Mouse (Mus musculus): ENCODE results near the gene Zfp991.
"Not testable (repeated sequence)": the region's sequence is repeated elsewhere in the genome, so short reads cannot be mapped to it uniquely, and the experiment has no call there.

The Zfp991 gene

DNA sequence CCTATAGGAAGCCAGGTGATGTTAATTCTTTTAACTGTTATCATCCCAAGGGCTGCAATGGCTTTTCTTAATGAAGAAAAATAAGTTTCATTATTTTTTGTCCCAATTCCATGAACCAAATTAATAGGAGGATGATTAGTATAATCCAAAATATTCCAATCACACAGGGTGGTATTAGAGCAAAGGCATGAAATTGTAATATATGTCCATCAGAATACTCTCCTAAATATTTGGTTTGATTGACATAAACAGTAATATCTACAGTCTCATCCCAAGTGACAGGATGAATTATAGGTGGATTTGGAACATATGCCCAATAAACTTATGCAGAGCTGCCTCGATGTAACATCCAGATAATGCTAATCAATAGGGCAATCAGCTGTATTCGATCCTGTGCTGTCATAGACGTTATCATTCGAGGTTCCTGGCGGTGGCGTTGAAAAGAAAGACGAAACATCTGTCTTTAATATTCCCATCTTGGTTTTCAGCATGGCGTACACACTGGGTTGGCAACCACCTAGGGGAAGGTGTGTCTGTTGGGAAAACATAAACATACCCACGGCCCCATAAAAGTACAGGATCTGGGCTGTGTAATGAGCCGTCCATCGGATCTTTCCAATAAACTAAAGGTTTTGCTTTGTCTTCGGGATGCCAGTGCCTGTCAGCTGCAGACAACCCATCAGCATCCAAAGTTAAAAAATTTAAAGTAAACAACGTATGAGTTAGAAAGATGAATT, 50.3 kb downstream of the Zfp991 start:
- not testable (repeated sequence) for DNase-seq (ENCODE audit: extremely low spot score)

DNA sequence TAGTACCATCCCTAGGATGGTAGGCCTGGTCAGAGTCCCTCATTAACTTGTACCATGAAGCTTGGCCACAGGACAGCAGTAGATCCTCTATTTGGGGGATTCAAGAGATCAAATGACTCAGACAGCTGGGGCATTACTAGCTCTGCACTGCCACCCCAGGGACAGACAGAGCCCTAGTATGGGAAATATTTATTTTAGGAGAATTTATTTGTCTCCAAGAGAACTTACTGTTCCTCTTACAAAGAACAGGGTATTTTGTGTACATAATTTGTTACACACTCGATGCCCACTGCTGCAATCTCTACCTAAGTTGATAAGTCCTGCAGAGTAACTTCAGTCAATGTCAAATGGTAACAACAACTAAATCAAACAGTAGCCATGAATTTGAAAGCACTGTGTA, 55.0 kb downstream of the Zfp991 start:
- DNase-seq (ENCODE audit: extremely low spot score) = not testable (repeated sequence)

DNA sequence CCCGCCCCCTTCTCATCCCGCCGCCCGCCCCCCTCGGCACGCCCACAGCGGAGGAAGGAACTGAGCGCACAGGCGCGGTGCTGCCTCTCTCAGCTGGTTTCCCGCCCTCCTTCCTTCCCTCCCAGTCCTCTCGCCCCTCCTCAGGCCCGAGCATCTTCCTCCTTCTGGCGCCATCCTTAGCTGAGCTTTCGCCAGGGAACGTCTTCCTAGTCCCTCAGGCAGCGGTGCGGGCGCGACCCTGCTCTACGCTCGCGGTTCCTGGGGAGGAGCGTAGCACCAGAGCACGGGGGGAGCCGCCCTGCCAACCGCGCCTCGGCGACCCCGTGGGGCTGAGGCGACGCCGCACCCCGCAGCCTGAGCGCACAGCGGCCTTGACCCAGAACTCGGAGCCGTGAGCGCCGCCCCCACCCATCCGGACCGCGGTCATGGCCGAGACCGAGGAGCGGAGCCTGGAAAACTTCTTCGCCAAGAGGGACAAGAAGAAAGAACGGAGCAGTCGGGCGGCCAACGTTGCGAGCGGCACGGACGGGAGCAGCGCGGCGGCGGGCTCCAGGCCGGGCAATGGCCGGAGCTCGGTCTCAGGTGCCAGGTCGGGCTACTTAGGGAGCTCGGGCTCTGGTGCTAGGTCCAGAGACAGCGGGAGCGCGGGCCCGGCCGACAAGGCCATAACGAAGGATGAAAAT, 55.6 kb downstream of the Zfp991 start:
- not testable (repeated sequence) for DNase-seq (ENCODE audit: extremely low spot score)

DNA sequence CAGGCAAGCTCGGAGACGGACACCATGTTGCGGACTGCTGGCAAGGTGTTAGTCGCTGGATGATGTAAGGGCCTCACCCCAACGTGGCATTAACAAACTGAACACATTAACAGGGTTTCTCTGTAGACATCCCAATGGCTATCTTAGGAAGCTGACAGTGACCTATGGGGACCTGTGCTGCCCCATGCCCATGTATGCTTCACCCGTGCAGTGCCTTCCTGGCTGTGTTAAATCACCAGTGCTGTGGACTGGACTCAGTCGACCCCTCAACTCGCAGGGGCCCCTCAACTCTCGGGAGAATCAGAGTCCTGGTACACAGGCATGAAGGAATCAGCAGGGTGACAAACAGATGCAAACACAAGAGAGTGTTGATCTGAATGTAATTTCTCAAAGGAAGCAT, 63.3 kb downstream of the Zfp991 start:
- not testable (repeated sequence) for DNase-seq (ENCODE audit: extremely low spot score)

DNA sequence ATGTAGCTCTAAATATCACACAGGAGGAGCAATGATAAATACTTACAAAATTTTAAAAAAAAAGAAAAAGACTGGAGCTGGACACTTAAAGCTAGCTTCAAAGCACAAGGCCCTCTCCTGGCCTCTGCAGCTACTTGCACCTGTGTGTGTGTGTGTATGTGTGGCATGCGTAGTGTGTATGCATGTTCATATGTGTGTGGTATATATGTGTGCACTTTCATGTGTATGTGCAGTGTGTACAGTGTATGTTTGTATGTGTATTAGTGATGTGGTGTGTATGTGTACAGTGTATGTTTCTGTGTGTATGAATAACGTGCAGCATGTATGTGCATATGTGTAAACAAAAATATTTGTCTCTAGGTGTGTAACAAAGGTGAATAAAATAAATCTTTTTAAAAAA, 65.4 kb downstream of the Zfp991 start:
- not testable (repeated sequence) for DNase-seq (ENCODE audit: extremely low spot score)

DNA sequence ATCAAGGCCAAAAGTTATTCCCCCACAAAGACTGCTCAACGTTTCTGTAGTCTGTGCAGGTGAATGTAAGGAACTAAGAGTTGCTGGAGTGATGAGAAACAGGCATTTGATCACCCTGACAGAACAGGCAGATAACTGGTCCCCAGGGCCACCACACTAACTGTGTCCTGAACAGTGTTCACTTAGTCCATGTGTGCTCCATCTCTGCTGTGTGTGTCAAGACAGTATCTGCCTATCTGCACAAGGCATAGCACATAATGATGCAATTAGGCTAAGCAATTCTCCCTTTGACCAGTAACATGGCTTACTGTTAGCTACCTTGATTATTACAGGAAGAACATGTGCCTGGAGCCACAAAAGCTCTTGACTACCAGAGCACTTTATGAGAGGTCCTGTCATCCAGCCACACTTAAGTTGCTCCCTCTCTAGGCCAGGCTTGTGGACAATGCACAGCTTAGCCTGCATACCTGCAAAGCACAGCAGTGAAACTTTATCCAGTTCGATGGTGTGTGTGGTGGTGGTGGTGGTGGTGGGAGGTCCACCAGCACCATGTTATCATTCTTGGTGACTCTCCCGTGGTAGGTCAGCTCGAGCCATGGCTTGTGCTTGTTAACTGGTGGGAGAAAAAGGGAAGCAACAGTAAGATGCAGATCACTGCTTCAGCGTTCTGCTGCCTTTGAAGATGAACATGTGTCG, 67.4 kb downstream of the Zfp991 start:
- not testable (repeated sequence) for DNase-seq (ENCODE audit: extremely low spot score)

DNA sequence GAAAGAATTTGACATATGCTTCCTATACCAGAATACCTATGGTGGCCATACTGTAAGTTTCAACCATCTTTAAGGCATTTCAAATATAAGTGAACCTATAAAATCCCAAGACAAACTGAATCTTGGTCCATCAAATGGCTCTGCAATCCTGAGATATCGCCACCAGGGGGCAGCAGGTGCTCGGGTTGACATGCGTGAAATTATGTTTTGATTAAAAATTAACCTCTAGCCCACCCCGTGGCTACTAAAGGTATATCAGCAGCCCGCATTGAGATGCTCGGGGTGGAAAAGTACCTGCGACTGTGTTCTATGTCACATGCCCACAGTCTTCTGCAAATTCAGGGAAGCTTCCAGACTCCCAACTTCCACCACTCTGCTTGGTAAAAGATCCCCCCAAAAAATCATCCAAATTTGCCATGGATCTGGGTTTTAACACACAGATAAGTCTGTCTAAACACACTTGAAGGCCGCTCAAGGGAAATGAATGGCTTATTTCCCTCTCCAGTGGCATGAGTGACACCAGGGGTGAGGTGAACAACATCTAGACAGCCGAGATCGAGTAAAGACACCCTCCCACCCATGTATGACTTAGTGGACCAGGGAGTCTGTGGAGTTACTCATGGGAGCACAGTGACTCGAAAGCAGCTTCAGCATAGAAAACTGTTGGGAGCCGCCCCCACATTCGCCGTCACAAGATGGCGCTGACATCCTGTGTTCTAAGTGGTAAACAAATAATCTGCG, 70.3 kb downstream of the Zfp991 start:
- not testable (repeated sequence) for DNase-seq (ENCODE audit: extremely low spot score)

DNA sequence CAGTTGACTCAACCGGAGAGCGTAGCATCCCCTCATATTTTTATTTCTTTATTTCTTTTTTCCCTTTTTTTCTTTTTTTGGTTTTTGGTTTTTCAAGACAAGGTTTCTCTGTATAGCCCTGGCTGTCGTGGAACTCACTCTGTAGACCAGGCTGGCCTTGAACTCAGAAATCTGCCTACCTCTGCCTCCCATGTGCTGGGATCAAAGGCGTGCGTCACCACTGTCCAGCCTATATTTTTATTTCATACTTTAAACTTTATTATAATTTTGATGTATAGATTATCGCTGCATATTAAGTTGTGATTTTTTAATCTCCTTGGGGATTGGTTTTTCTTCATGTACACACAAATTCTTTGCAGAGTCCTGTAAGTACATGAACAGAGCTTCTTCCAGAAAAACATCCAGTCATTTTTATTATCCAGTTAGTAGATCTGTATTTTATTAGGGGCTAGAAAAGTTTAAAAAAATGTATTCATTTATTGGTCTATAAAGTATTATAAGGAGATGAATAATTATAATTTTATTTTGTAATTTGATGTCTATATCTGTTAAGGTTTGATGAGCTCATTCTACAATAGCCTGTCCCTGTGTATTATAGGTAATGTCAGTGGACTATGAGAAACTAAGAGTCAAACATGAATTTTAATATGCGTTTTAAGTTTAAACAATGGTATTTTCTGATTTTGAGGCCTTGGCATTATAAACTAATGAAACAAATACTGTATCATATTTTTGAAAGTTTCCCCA, 80.5 kb downstream of the Zfp991 start:
- not testable (repeated sequence) for DNase-seq (ENCODE audit: extremely low spot score)

DNA sequence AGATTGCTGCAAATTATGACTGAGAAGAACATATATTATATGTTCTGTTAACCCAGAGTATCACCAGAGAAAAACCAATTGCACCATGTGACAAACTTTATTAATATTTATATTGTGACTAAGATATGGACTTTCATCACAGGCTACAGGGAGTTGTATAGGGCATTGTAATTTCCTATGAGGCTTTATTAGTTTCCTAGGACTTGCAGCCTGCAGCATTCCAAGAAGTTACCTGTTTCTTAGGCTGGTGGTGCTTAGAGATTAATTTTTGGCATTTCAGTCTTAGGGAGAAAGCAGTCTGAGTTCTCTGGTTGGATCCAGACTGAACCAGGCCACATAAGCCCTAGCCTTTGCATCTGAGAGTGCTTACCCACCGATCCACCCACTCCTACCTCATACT, 82.4 kb downstream of the Zfp991 start:
- not testable (repeated sequence) for DNase-seq (ENCODE audit: extremely low spot score)

DNA sequence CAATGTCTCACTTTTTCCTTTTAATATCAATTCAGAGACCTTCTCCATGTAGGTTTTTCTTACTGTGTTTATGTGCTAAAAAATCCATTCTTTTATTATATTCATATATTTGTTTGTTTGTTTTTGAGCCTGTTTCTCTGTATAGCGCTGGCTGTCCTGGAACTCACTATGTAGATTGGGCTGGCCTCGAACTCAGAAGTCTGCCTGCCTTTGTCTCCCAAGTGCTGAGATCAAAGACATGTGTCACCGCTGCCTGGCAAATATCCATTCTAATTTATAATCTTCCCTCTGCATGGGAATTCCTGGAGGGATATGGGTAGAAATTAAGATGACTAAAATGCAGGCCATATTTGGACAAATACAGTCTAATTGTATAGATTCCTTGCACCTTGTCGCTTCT, 85.8 kb downstream of the Zfp991 start:
- not testable (repeated sequence) for DNase-seq (ENCODE audit: extremely low spot score)

DNA sequence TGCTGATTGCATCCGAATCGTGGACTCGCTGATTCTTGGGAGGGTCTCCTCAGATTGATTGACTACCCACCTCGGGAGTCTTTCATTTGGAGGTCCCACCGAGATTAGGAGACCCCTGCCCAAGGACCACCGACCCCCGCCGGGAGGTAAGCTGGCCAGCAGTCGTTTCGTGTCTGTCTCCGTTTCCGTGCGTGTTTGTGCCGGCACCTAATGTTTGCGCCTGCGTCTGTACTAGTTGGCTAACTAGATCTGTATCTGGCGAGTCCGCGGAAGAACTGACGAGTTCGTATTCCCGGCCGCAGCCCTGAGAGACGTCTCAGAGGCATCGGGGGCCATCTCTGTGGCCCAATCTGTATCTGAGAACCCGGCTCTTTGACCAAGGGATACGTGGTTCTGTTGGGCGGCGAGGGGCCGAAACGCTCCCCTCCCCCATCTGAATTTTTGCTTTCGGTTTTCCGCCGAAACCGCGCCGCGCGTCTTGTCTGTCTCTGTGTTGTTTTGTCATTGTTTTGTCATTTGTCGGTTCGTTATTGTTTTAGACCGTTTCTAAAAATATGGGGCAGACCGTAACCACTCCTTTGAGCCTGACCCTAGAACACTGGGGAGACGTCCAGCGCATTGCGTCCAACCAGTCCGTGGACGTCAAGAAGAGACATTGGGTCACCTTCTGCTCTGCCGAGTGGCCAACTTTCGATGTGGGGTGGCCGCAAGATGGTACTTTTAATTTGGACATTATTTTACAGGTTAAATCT, 87.7 kb downstream of the Zfp991 start:
- not testable (repeated sequence) for DNase-seq (ENCODE audit: extremely low spot score)

DNA sequence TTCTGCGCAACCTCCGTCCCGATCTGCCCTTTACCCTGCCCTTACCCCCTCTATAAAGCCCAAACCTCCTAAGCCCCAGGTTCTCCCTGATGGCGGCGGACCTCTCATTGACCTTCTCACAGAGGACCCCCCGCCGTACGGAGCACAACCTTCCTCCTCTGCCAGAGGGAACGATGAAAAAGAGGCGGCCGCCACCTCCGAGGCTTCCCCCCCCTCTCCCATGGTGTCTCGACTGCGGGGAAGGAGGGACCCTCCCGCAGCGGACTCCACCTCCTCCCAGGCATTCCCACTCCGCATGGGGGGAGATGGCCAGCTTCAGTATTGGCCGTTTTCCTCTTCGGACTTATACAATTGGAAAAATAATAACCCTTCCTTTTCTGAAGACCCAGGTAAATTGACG, 88.4 kb downstream of the Zfp991 start:
- not testable (repeated sequence) for DNase-seq (ENCODE audit: extremely low spot score)

DNA sequence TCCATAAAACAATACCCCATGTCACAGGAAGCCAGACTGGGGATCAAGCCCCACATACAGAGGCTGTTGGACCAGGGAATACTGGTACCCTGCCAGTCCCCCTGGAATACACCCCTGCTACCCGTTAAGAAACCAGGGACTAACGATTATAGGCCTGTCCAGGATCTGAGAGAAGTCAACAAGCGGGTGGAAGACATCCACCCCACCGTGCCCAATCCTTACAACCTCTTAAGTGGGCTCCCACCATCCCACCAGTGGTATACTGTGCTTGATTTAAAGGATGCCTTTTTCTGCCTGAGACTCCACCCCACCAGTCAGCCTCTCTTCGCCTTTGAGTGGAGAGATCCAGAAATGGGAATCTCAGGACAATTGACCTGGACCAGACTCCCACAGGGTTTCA, 90.2 kb downstream of the Zfp991 start:
- DNase-seq (ENCODE audit: extremely low spot score) = not testable (repeated sequence)

DNA sequence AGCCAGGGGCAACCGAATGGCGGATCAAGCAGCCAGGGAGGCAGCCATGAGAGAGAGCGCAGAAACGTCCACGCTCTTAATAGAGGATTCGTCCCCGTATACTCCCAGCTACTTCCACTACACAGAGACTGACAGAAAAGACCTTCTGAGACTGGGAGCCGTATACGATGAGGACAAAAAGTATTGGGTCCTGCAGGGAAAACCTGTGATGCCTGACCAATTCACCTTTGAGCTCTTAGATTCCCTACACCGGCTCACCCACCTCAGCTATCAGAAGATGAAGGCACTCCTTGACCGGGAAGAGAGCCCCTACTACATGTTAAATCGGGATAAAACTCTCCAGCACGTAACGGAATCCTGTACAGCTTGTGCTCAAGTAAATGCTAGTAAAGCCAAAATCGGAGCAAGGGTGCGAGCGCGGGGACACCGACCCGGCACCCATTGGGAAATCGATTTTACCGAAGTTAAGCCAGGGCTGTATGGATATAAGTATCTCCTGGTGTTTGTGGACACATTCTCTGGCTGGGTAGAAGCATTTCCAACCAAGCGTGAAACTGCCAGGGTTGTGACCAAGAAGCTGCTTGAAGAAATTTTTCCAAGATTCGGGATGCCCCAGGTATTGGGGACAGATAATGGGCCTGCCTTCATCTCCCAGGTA, 92.1 kb downstream of the Zfp991 start:
- not testable (repeated sequence) for DNase-seq (ENCODE audit: extremely low spot score)

DNA sequence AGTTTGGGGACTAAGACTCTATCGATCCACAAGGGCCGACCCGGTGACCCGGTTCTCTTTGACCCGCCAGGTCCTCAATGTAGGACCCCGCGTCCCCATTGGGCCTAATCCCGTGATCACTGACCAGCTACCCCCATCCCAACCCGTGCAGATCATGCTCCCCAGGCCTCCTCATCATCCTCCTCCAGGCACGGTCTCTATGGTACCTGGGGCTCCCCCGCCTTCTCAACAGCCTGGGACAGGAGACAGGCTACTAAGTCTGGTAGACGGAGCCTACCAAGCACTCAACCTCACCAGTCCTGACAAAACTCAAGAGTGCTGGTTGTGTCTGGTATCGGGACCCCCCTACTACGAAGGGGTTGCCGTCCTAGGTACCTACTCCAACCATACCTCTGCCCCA, 93.8 kb downstream of the Zfp991 start:
- not testable (repeated sequence) for DNase-seq (ENCODE audit: extremely low spot score)

DNA sequence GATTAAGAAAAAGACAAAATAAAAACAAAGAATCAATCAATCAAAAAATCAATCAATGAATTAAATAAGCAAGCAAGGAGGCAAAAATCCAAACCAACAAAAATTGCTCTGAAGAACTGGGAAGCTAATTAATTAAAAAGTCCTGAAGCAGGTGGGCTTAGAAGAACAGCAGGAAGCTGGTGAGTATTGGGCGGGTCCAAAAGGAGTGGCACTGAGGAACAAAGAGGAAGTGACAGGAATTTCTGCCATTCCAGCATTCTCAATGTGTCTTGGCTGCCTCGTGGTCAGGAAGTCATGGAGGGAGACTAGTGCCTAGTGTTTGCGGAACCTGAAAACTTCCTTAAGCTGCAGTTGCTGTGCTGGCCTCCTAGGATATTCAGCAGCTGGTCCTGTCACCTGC, 98.2 kb downstream of the Zfp991 start:
- not testable (repeated sequence) for DNase-seq (ENCODE audit: extremely low spot score)

Measured in embryo, embryonic 9.5 days (tissue).